Mouse (Mus musculus): ENCODE data around the gene Tfrc. TPM values are rescaled to one million over a fixed set of nuclear protein-coding genes. Genes with fewer than 3 reads are reported as not detected.
"Not testable (repeated sequence)": the region's sequence is repeated elsewhere in the genome, so short reads cannot be mapped to it uniquely, and the experiment has no call there.

Tfrc gene
- polyA plus RNA-seq, 1 experiment from 2014 or later = 32.7 TPM

GRCm38 (mm10) chr16:32614047-32614446, 5.3 kb downstream of the Tfrc start:
- no peak for ATAC-seq (ENCODE audit: low FRiP score)
- Histone ChIP-seq H3K36me3 (peaks cover 34% of the 10 kb centered on the region), H3K27ac (replicated peaks) (no peak overlapping the region), H3K9ac (replicated peaks) (no peak overlapping the region), H3K9me3 (replicated peaks) (no peaks in the 10 kb centered on the region), H3K4me3 (replicated peaks) (no peak overlapping the region), H3K27me3 (replicated peaks) (no peaks in the 10 kb centered on the region), H3K4me2 (no peak overlapping the region), H3K4me1 (peaks cover 12% of the 10 kb centered on the region)
- 77% methylated on average over 4 of the region's 4 CpGs for WGBS

DNA sequence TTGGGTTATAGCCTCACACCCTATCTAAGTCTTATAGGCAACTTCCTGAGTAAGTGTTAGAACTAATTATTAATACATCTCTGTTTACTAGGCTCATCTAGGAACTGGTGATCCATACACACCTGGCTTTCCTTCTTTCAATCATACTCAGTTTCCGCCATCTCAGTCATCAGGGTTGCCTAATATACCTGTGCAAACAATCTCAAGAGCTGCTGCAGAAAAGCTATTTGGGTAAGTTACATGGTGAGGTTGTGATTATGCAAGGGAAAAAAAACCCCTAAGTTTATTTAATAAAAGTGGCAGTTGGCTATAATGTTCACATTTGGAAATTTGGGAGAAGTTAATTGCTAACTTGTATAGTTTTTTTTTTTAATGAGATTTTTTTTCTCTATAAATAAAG, 10.2 kb downstream of the Tfrc start:
- Histone ChIP-seq H3K9ac (replicated peaks) (no peak overlapping the region), H3K36me3 (peaks cover 69% of the 10 kb centered on the region), H3K27me3 (replicated peaks) (no peaks in the 10 kb centered on the region), H3K27ac (replicated peaks) (no peak overlapping the region), H3K4me2 (no peak overlapping the region), H3K4me1 (no peaks in the 10 kb centered on the region), H3K9me3 (replicated peaks) (no peaks in the 10 kb centered on the region), H3K4me3 (replicated peaks) (no peak overlapping the region)
- 95% methylated on average over 1 of the region's 1 CpGs for WGBS
- no peak for ATAC-seq (ENCODE audit: low FRiP score)

- no peak overlapping the region for H3K4me2 ChIP-seq
- no peaks in the 10 kb centered on the region for H3K4me1 ChIP-seq
- no peaks in the 10 kb centered on the region for H3K27me3 ChIP-seq (replicated peaks)
- 94% methylated on average over 8 of the region's 8 CpGs for WGBS
- no peak for ATAC-seq (ENCODE audit: low FRiP score)
- H3K27ac ChIP-seq (replicated peaks) = no peak overlapping the region
- no peaks in the 10 kb centered on the region for H3K9me3 ChIP-seq (replicated peaks)
- no peak overlapping the region for H3K9ac ChIP-seq (replicated peaks)
- peaks cover 77% of the 10 kb centered on the region for H3K36me3 ChIP-seq
- no peak overlapping the region for H3K4me3 ChIP-seq (replicated peaks)
These were observed 19.4 kb downstream of the Tfrc start for GRCm38 (mm10) chr16:32628140-32628539.

- Histone ChIP-seq H3K27ac (replicated peaks) (no peak overlapping the region), H3K4me2 (no peak overlapping the region), H3K9me3 (replicated peaks) (no peaks in the 10 kb centered on the region), H3K4me3 (replicated peaks) (no peak overlapping the region), H3K9ac (replicated peaks) (no peak overlapping the region), H3K27me3 (replicated peaks) (no peaks in the 10 kb centered on the region), H3K4me1 (no peaks in the 10 kb centered on the region), H3K36me3 (peaks cover 41% of the 10 kb centered on the region)
- 88% methylated on average over 4 of the region's 4 CpGs for WGBS
- ATAC-seq (ENCODE audit: low FRiP score) = no peak
These were observed 23.7 kb downstream of the Tfrc start for GRCm38 (mm10) chr16:32632328-32632824.

GRCm38 (mm10) chr16:32633486-32634012, 24.8 kb downstream of the Tfrc start:
- Histone ChIP-seq H3K4me2 (no peak overlapping the region), H3K36me3 (peaks cover 34% of the 10 kb centered on the region), H3K9ac (replicated peaks) (no peak overlapping the region), H3K27ac (replicated peaks) (no peak overlapping the region), H3K4me1 (peaks cover 3% of the 10 kb centered on the region), H3K4me3 (replicated peaks) (no peak overlapping the region), H3K27me3 (replicated peaks) (no peaks in the 10 kb centered on the region), H3K9me3 (replicated peaks) (no peaks in the 10 kb centered on the region)
- WGBS = 91% methylated on average over 4 of the region's 4 CpGs
- no peak for ATAC-seq (ENCODE audit: low FRiP score)

GRCm38 (mm10) chr16:32634183-32634582, 25.5 kb downstream of the Tfrc start:
- ATAC-seq (ENCODE audit: low FRiP score) = no peak
- 85% methylated on average over 5 of the region's 5 CpGs for WGBS
- Histone ChIP-seq H3K9ac (replicated peaks) (no peak overlapping the region), H3K4me3 (replicated peaks) (no peak overlapping the region), H3K4me1 (peaks cover 6% of the 10 kb centered on the region), H3K27ac (replicated peaks) (no peak overlapping the region), H3K27me3 (replicated peaks) (no peaks in the 10 kb centered on the region), H3K4me2 (no peak overlapping the region), H3K36me3 (peaks cover 28% of the 10 kb centered on the region), H3K9me3 (replicated peaks) (no peaks in the 10 kb centered on the region)

DNA sequence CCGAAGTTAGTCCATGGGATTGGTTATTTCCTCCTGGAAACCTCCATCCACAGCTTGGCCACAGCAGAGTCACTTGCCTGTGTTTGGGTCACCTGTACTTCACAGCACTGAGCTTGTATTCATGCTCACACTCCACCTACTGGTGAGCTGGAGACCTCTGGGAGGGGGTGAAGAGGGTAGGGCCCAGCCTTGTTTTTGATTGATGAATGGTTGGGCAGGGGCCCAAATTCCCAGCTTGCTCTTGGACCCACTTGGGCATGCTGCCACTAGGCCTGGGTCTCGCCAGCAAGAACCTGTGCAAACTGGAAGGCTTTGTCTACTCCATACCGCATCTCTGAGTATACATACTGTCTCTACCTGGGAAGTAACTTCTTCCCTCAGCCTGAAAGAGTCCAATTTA, 26.6 kb downstream of the Tfrc start:
- WGBS = 71% methylated on average over 3 of the region's 3 CpGs
- peaks cover 6% of the 10 kb centered on the region for H3K4me1 ChIP-seq
- no peaks in the 10 kb centered on the region for H3K27me3 ChIP-seq (replicated peaks)
- no peak overlapping the region for H3K4me3 ChIP-seq (replicated peaks)
- ATAC-seq (ENCODE audit: low FRiP score) = no peak
- no peak overlapping the region for H3K27ac ChIP-seq (replicated peaks)
- H3K36me3 ChIP-seq = peaks cover 19% of the 10 kb centered on the region
- H3K4me2 ChIP-seq = no peak overlapping the region
- H3K9me3 ChIP-seq (replicated peaks) = no peaks in the 10 kb centered on the region
- no peak overlapping the region for H3K9ac ChIP-seq (replicated peaks)

DNA sequence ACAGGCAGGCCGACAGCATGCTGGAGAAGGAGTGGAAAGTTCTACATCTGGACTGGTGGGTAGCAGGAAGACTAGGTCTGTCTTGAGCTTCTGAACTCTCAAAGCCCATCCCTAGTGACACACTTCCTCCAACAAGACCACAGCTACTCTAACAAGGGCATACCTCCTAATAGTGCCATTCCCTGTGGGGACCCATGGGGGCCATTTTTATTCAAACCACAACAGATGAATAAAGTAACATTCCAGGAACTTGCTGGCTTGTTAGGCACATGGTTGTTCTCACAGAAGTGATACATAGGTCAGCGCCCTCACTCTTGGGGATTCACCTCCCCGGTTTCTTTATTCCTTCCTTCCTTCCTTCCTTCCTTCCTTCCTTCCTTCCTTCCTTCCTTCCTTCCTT, 27.6 kb downstream of the Tfrc start:
- Histone ChIP-seq H3K27me3 (replicated peaks) (no peaks in the 10 kb centered on the region), H3K9me3 (replicated peaks) (no peaks in the 10 kb centered on the region), H3K9ac (replicated peaks) (no peak overlapping the region), H3K4me3 (replicated peaks) (no peak overlapping the region), H3K4me2 (no peak overlapping the region), H3K27ac (replicated peaks) (no peak overlapping the region), H3K4me1 (peaks cover 6% of the 10 kb centered on the region), H3K36me3 (peaks cover 10% of the 10 kb centered on the region; the same call in 1 of the 2 replicates)
- ATAC-seq (ENCODE audit: low FRiP score) = no peak
- 86% methylated on average over 3 of the region's 3 CpGs for WGBS

- Histone ChIP-seq H3K27ac (replicated peaks) (no peak overlapping the region), H3K36me3 (peaks cover 6% of the 10 kb centered on the region; the same call in 1 of the 2 replicates), H3K4me2 (no peak overlapping the region), H3K9ac (replicated peaks) (no peak overlapping the region), H3K4me3 (replicated peaks) (no peak overlapping the region), H3K9me3 (replicated peaks) (no peaks in the 10 kb centered on the region), H3K27me3 (replicated peaks) (no peaks in the 10 kb centered on the region), H3K4me1 (peaks cover 8% of the 10 kb centered on the region)
- WGBS = 33% methylated on average over 6 of the region's 6 CpGs
- ATAC-seq (ENCODE audit: low FRiP score) = no peak
These were observed 28.3 kb downstream of the Tfrc start for GRCm38 (mm10) chr16:32636871-32637521.

DNA sequence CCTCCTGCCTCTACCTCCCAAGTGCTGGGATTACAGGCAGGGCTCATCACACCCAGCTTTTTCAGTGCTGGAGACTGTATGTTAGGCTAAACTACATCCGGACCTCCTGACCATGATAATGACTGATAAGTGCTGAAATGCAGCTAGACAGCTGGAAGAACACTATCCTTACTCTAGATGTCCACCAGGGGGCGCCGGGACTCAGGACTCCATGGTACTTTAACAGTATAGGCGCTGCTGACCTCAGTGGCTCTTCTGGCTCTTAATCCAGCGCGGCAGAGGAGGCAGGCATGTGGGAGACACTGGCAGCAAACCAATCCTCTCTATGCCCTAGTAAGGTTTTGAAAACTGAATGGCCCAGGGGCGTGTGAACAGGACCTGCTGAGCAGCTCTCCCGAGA, 29.8 kb downstream of the Tfrc start:
- 9% methylated on average over 8 of the region's 8 CpGs for WGBS
- Histone ChIP-seq H3K27ac (replicated peaks) (no peak overlapping the region), H3K4me3 (replicated peaks) (no peak overlapping the region), H3K36me3 (no peaks in the 10 kb centered on the region), H3K4me2 (no peak overlapping the region), H3K4me1 (peaks cover 15% of the 10 kb centered on the region), H3K9me3 (replicated peaks) (no peaks in the 10 kb centered on the region), H3K9ac (replicated peaks) (no peak overlapping the region), H3K27me3 (replicated peaks) (no peaks in the 10 kb centered on the region)
- ATAC-seq (ENCODE audit: low FRiP score) = peak; percentile 45; the same call in 1 of the 2 replicates

- H3K27me3 ChIP-seq (replicated peaks) = no peaks in the 10 kb centered on the region
- H3K4me3 ChIP-seq (replicated peaks) = no peak overlapping the region
- H3K4me2 ChIP-seq = no peak overlapping the region
- WGBS = 75% methylated on average over 5 of the region's 5 CpGs
- no peaks in the 10 kb centered on the region for H3K36me3 ChIP-seq
- H3K9ac ChIP-seq (replicated peaks) = no peak overlapping the region
- no peak overlapping the region for H3K27ac ChIP-seq (replicated peaks)
- no peak for ATAC-seq (ENCODE audit: low FRiP score)
- peaks cover 23% of the 10 kb centered on the region for H3K4me1 ChIP-seq
- H3K9me3 ChIP-seq (replicated peaks) = no peaks in the 10 kb centered on the region
These were observed 31.4 kb downstream of the Tfrc start for GRCm38 (mm10) chr16:32640096-32640495.

GRCm38 (mm10) chr16:32640683-32641082, 32.0 kb downstream of the Tfrc start:
- H3K9ac ChIP-seq (replicated peaks); H3K36me3 ChIP-seq; H3K27me3 ChIP-seq (replicated peaks); H3K4me2 ChIP-seq; H3K9me3 ChIP-seq (replicated peaks); H3K27ac ChIP-seq (replicated peaks); ATAC-seq (ENCODE audit: low FRiP score); H3K4me3 ChIP-seq (replicated peaks): not testable (repeated sequence)
- 76% methylated on average over 2 of the region's 2 CpGs for WGBS
- peaks cover 29% of the 10 kb centered on the region for H3K4me1 ChIP-seq
